Mouse (Mus musculus): ENCODE data around the gene Ndufaf2. TPM values are rescaled to one million over a fixed set of nuclear protein-coding genes. Genes with fewer than 3 reads are reported as not detected.

Ndufaf2 gene
- polyA plus RNA-seq, 1 experiment from 2014 or later = 88.7 TPM

DNA sequence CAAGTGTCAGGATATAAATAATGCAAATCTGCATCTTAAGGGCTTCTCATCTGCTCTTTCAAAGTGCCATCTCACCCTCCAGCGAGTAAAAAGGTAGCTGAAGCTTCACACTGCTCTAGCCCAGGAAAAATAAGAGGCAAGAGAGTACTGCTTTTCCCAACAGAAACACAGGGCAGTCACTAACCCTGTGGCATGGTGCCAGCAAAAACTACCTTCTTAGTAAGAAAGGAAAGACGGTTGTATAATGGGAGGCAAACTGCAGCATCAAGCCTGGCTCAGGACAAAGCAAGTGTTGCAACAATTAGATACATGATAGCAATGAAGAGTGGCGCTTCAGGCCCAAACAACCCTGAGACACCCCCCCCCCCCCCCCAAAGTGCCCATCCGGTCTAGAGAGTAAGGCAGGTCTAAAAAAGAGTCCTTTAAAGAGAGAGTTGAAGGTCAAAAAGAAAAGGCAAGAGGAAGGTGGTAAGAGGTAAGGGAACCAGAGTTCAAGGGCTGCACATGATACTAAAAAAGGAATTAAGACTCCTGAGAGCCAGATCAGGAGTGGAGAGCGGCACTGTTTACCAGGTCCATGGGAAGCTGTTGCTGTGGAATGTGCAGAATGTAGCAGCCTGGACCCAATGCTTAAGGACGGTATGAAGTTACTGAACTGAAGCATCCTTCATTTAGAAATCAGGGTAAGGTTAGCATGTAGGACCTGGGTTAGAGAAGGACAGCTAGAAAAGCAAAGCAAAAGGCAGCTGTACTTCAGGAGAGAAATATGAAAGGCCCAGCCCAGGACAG, 26.2 kb downstream of the Ndufaf2 start:
- Histone ChIP-seq H3K27me3 (no peaks in the 10 kb centered on the region), H3K36me3 (ENCODE audit: poor library complexity, severe bottlenecking) (no peaks in the 10 kb centered on the region), H3K4me1 (no peaks in the 10 kb centered on the region), H3K4me2 (no peak overlapping the region), H3K9me3 (replicated peaks) (no peaks in the 10 kb centered on the region), H3K27ac (no peak overlapping the region), H3K4me3 (no peak overlapping the region), H3K9ac (no peak overlapping the region)
- ATAC-seq = no peak
- 62% methylated on average over 6 of the region's 6 CpGs for WGBS

DNA sequence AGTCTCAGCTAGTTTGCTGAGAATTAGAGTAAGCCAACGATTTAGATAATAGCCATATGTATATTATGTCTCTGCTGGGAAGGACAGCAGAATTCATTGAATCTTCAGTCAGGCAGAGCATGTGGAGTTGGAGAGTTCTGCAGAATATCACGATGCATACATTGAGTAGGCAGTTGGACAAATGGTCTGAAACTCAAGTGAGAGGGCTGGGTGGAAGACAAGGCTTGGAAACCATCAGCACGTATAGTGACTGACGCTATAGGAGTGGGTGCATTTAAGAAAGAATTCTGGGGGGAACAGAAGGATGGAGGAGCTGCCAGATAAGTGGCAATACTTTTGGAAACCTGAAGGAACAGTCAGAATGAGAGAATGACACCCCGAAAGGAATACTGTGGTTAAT, 27.7 kb downstream of the Ndufaf2 start:
- WGBS = 92% methylated on average over 5 of the region's 5 CpGs
- Histone ChIP-seq H3K27ac (no peak overlapping the region), H3K9me3 (replicated peaks) (no peaks in the 10 kb centered on the region), H3K4me2 (no peak overlapping the region), H3K36me3 (ENCODE audit: poor library complexity, severe bottlenecking) (no peaks in the 10 kb centered on the region), H3K27me3 (no peaks in the 10 kb centered on the region), H3K4me3 (no peak overlapping the region), H3K9ac (no peak overlapping the region), H3K4me1 (no peaks in the 10 kb centered on the region)
- ATAC-seq = no peak

DNA sequence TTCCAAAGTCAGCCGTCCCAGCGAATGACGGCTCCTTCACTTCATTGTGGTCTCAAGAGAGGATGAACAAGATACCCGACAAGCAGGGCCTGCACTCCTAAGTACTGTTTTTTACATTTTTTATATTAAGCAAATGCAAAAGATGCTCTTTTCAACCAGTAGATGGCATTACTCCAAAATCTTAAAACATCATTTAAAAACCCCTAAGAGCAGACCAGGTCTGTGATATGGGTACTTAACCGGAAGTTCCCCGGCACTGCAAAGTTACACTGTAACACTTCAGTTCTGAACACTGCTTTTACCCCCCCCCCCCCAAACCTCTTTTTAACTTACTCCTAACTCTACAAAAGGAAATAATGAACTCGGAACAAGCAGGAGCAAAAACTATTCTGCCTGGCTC, 29.4 kb downstream of the Ndufaf2 start:
- no peaks in the 10 kb centered on the region for H3K36me3 ChIP-seq (ENCODE audit: poor library complexity, severe bottlenecking)
- H3K4me3 ChIP-seq = no peak overlapping the region
- H3K27ac ChIP-seq = no peak overlapping the region
- 50% methylated on average over 7 of the region's 7 CpGs for WGBS
- H3K9me3 ChIP-seq (replicated peaks) = no peaks in the 10 kb centered on the region
- ATAC-seq = no peak
- no peak overlapping the region for H3K4me2 ChIP-seq
- H3K9ac ChIP-seq = no peak overlapping the region
- H3K27me3 ChIP-seq = no peaks in the 10 kb centered on the region
- peaks cover 2% of the 10 kb centered on the region; the same call in 1 of the 2 replicates for H3K4me1 ChIP-seq

DNA sequence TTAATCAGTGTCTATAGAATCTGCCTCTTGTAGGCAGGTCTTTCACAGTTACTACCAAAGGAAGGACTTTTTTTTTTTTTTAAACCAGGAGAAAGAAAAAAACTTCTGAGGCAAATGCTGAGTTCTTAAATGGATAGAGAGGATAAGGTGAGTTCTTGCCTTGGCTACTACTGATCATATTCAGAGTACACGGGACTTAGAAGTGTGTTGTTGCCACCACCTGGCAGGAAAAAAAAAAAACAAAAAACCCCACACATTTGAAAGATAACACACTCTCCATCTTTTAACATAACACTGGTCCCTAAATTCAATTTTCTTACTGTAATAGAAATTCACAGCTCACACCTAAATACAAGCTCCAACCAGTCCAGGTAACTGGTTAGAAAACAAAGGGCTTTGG, 30.5 kb downstream of the Ndufaf2 start:
- WGBS = 67% methylated on average over 1 of the region's 1 CpGs
- ATAC-seq = no peak
- no peak overlapping the region for H3K4me3 ChIP-seq
- no peak overlapping the region for H3K4me2 ChIP-seq
- no peaks in the 10 kb centered on the region for H3K9me3 ChIP-seq (replicated peaks)
- no peak overlapping the region for H3K27ac ChIP-seq
- H3K36me3 ChIP-seq (ENCODE audit: poor library complexity, severe bottlenecking) = no peaks in the 10 kb centered on the region
- no peak overlapping the region for H3K9ac ChIP-seq
- H3K4me1 ChIP-seq = peaks cover 11% of the 10 kb centered on the region
- no peaks in the 10 kb centered on the region for H3K27me3 ChIP-seq

DNA sequence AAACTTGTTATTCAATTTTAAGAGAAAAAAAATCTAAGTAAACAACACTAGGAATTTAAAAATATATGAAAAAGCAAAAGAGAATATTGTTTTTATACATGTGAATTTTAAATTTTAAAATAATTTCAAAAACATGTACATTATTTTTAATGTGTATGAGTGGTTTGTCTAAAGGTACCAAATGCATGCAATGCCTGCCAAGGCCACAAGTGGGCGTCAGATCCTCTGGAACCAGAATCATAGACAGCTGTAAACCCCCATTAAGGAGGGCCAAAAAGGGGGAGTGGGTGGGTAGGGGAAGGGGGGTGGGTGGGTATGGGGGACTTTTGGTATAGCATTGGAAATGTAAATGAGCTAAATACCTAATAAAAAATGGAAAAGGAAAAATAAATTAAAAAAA, 31.3 kb downstream of the Ndufaf2 start:
- no peak for ATAC-seq
- Histone ChIP-seq H3K27me3 (no peaks in the 10 kb centered on the region), H3K4me1 (peaks cover 16% of the 10 kb centered on the region), H3K9me3 (replicated peaks) (no peaks in the 10 kb centered on the region), H3K4me2 (no peak overlapping the region), H3K36me3 (ENCODE audit: poor library complexity, severe bottlenecking) (no peaks in the 10 kb centered on the region), H3K4me3 (no peak overlapping the region), H3K27ac (no peak overlapping the region), H3K9ac (no peak overlapping the region)
- 0% methylated on average over 1 of the region's 1 CpGs for WGBS

DNA sequence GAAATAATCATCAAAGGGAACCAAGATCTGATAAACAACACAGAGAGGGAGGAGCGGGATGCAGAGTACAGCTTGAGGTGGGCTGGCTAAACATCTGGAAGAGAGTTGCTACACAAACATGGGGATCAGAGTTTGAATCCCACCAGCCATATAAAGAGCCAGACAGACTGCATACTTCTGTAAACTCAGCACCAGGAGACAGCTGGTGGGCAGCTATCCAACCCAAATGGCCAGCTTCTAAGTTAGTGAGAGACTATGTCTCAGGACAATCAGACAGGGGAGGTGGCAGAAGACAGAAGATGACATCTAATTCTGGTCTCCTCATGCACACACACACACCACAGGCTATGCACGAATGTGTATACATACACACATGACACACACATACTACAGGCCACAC, 32.2 kb downstream of the Ndufaf2 start:
- H3K4me3 ChIP-seq = no peak overlapping the region
- H3K4me1 ChIP-seq = peaks cover 16% of the 10 kb centered on the region
- no peaks in the 10 kb centered on the region for H3K36me3 ChIP-seq (ENCODE audit: poor library complexity, severe bottlenecking)
- no peak overlapping the region for H3K4me2 ChIP-seq
- H3K27me3 ChIP-seq = no peaks in the 10 kb centered on the region
- ATAC-seq = no peak
- WGBS = 100% methylated on average over 2 of the region's 2 CpGs
- no peaks in the 10 kb centered on the region for H3K9me3 ChIP-seq (replicated peaks)
- H3K9ac ChIP-seq = no peak overlapping the region
- H3K27ac ChIP-seq = no peak overlapping the region

DNA sequence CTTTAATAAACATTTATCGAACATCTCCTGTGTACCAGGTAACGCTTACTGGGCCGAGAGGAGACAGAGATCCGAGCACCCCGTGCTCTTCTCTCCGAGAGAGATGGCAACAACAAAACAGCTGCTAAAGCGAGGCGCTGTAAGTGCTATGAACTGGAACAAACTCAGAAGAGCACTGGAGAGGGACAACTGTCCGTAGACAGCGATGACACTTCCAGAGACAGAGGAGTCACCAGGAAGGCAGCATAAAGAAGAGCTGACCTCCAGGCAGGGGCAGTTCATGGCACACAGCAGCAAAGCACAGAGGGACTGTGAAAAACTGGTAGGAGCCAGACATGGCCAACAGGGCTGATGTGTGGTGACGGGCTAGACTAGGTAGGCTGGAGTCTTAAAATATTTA, 34.3 kb downstream of the Ndufaf2 start:
- WGBS = 69% methylated on average over 11 of the region's 11 CpGs
- Histone ChIP-seq H3K4me1 (peaks cover 16% of the 10 kb centered on the region), H3K4me2 (no peak overlapping the region), H3K27ac (no peak overlapping the region), H3K9ac (no peak overlapping the region), H3K36me3 (ENCODE audit: poor library complexity, severe bottlenecking) (no peaks in the 10 kb centered on the region), H3K27me3 (no peaks in the 10 kb centered on the region), H3K4me3 (no peak overlapping the region), H3K9me3 (replicated peaks) (no peaks in the 10 kb centered on the region)
- no peak for ATAC-seq

DNA sequence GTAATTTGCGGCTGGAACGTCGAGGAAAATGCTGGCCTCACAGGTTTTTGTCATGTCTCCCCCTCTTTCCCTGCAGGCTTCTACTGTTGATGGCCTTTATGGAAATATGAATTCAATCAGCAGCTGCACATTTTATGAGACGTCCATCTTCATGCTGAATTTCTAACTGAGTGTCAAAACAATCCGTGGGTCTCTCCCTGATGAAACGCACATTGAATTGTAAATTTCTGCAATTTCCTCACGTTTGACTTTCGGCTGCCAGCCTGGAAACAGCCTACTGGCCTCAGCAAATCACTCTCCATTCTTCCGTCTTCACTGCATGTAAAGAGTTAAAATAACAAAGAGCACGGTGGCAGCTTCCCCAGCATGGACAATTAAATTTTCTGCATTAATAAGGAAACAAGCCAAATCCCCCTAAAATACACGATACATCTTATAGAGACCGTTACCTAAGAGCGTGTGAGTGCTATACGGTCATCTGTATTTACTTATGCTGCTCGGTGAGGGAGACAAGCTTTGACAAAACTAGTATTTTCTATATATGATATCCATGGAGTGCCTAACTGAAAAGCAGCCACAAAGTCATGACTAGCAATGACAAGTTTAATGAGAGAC, 35.2 kb downstream of the Ndufaf2 start:
- H3K9ac ChIP-seq = 0 out of 2 replicates have a peak overlapping the region, but pooled peaks have one; percentile 13
- peak overlapping the region; percentile 6 for H3K27ac ChIP-seq
- H3K36me3 ChIP-seq (ENCODE audit: poor library complexity, severe bottlenecking) = no peaks in the 10 kb centered on the region
- 22% methylated on average over 15 of the region's 15 CpGs for WGBS
- ATAC-seq = peak; percentile 31; the same call in 1 of the 2 replicates
- no peaks in the 10 kb centered on the region for H3K9me3 ChIP-seq (replicated peaks)
- H3K27me3 ChIP-seq = no peaks in the 10 kb centered on the region
- peak overlapping the region; percentile 37 for H3K4me2 ChIP-seq
- H3K4me1 ChIP-seq = peaks cover 16% of the 10 kb centered on the region
- no peak overlapping the region for H3K4me3 ChIP-seq

DNA sequence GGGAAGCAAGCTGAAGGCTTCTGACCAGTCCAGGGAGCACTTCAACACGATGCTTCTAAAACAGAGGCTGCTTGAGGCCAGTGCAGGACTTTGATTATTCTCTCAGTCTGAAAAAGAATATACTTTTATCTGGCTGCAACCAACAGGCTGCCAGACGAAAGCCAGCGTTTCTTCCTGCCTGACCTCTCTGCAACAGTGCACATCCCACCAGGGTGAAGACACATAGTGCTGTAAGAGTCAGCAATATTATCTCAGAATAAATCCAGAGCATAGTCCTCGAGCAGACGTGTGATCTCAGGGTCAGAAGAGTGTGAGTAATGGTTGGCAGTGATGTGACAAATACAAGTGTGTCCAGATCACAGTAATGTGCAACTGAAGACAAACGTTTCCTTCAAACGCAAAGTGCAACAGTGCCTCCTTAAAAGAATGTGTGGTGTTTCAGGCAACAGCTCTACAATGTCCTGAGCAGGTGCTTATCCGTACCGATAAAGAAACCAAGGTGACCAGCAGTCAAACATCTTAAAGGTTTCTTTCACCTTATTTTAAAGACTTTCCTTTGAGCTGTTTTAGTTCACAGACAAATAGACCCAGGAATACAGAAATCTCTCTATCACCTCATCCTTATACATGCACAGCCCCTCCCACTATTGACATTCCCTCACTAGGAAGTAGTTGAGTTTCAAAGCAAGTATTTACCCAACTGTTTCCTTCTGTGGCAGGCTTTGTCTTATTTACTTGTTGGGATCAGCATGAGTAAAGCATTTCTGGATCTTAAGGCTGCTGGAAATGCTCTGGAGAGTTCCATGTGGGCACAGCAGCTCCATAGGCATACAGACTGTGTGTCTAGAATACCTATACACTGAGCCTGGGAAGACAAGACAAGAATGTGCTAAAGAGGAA, 38.8 kb downstream of the Ndufaf2 start:
- no peaks in the 10 kb centered on the region for H3K27me3 ChIP-seq
- H3K4me1 ChIP-seq = peaks cover 21% of the 10 kb centered on the region
- ATAC-seq = no peak
- no peaks in the 10 kb centered on the region for H3K9me3 ChIP-seq (replicated peaks)
- H3K9ac ChIP-seq = no peak overlapping the region
- H3K4me3 ChIP-seq = no peak overlapping the region
- H3K36me3 ChIP-seq (ENCODE audit: poor library complexity, severe bottlenecking) = no peaks in the 10 kb centered on the region
- no peak overlapping the region for H3K4me2 ChIP-seq
- WGBS = 83% methylated on average over 9 of the region's 9 CpGs
- no peak overlapping the region for H3K27ac ChIP-seq

DNA sequence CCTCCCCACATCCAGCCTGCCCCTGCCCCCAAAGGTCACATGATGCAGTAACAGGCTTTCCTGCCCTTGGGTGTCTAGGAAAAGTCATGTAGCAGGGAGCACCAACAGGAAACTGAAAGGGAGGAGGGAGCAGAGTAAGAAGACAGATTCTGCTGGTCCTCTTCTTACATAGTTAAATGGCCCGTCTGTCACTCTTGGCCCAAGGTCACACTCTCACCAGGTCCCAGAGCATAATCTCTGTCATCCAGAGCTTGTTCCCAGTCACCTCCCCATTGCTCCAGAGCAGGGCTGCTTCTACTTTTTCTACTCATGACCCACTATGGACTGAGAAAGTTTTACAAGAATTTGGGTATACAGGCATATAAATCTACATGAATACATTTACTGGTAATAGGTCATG, 40.2 kb downstream of the Ndufaf2 start:
- Histone ChIP-seq H3K9me3 (replicated peaks) (no peaks in the 10 kb centered on the region), H3K36me3 (ENCODE audit: poor library complexity, severe bottlenecking) (no peaks in the 10 kb centered on the region), H3K9ac (no peak overlapping the region), H3K4me2 (no peak overlapping the region), H3K27ac (no peak overlapping the region), H3K27me3 (no peaks in the 10 kb centered on the region), H3K4me3 (no peak overlapping the region), H3K4me1 (peaks cover 28% of the 10 kb centered on the region)
- no peak for ATAC-seq
- 80% methylated on average over 1 of the region's 1 CpGs for WGBS

DNA sequence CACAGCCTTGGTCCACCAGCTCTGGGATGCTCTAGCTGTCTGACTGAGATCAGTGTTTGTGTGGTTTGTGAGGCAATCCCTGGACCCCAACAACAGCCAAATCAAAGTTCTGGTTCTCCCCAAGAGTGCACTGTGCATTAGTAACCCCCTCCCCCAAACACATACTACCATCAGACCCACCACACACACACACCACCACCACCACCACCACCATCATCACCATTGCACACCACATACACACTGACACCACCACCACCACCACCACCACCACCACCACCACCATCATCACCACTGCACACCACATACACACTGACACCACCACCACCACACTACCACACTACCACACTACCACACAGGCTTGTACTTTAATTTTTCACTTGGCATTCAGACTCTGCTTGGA, 40.8 kb downstream of the Ndufaf2 start:
- H3K27me3 ChIP-seq = no peaks in the 10 kb centered on the region
- H3K9ac ChIP-seq = no peak overlapping the region
- H3K4me2 ChIP-seq = no peak overlapping the region
- H3K4me3 ChIP-seq = no peak overlapping the region
- no peak overlapping the region for H3K27ac ChIP-seq
- H3K4me1 ChIP-seq = peaks cover 22% of the 10 kb centered on the region
- no peaks in the 10 kb centered on the region for H3K36me3 ChIP-seq (ENCODE audit: poor library complexity, severe bottlenecking)
- no peaks in the 10 kb centered on the region for H3K9me3 ChIP-seq (replicated peaks)
- ATAC-seq = no peak

DNA sequence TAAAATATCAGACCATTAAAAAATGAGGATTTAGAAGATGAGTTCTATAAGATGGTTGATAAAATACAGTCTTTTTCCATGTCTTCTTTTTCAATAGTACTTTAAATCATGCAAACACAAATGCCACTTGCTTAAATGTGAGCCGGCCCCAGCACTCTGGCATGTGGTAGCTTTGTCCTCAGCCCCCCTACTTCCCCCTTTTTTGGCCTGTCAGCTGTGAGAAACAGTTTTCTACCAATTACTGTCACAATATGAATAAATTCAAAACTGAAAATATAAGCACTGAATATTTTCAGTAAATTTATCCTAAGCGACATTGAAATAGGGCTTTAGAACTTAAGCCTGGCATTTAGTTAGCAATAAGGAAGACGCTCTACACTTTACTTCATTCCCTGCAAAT, 44.2 kb downstream of the Ndufaf2 start:
- Histone ChIP-seq H3K27me3 (no peaks in the 10 kb centered on the region), H3K4me2 (no peak overlapping the region), H3K36me3 (ENCODE audit: poor library complexity, severe bottlenecking) (no peaks in the 10 kb centered on the region), H3K4me1 (peaks cover 20% of the 10 kb centered on the region), H3K27ac (no peak overlapping the region), H3K9ac (no peak overlapping the region), H3K9me3 (replicated peaks) (no peaks in the 10 kb centered on the region), H3K4me3 (no peak overlapping the region)
- no peak for ATAC-seq
- WGBS = 64% methylated on average over 3 of the region's 3 CpGs
